Mouse (Mus musculus): ENCODE results near the gene Ppp1ca.

DNA sequence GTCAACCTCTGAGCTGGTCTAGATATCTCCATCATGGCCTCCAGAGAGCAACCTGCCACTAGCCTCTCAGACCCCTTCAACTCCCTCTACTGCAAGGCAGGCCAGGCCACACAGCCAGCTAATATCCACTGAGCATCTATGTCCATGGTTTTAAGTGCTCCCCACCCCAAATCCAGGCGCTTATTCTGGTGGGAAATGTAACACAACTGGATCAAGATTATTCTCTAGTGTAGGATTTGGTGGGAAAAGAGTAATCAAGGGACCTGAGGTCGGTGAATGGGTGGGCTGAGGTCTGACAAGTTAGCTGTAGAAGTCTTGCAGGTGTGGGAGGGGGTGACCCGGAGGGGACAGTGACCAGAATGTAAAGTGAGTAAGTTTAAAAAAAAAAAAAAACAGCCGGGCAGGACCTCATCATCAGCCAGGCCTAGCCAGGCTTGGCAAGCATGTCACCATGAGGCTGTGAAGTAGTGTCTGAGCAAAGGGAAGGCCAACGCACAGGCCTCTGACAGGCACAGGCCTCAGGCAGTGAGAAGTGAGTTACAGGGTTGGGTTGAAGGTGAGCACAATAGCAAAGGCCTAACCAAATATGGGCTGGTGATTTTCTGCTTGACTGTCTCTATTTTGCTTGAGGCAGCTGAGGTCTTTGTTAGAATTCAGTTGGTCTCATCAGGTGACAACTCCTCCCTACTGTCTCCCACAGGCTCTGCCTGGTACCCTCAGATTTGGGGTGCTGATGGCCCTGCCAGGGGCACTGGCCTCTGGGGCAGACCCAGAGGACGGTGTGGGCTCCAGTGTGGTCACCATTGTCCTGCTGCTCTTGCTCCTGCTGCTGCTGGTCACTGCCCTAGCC is 36.4 kb upstream of the Ppp1ca start:
- TF ChIP-seq MAZ (IDR thresholded peaks at IDR 0.05; ENCODE audit: low read depth, low read length) = peak; percentile 9; the same call in 1 of the 2 replicates
- TF ChIP-seq HCFC1 (IDR thresholded peaks at IDR 0.05; ENCODE audit: low read depth, low read length) = no peak; the same call in 1 of the 2 replicates
- no peak for TF ChIP-seq UBTF (IDR thresholded peaks at IDR 0.05; ENCODE audit: low read depth, low read length)
- peak; percentile 40 for TF ChIP-seq POLR2A (IDR thresholded peaks at IDR 0.05; ENCODE audit: low read depth, low read length)
- TF ChIP-seq ELF1 (IDR thresholded peaks at IDR 0.05; ENCODE audit: low read depth, low read length) = no peak
- no peak for TF ChIP-seq JUND (conservative IDR thresholded peaks at IDR 0.05; ENCODE audit: low read depth, low read length)

All from CH12.LX (cell line).